10 mouse cellular contexts compared by ENCODE assay signal in genomic region chr6:52161336-52162092, GRCm38 (mm10). TPM values are rescaled to one million over a fixed set of nuclear protein-coding genes. Genes with fewer than 3 reads are reported as not detected.
A peak's percentile ranks its signal among the peaks of the same experiment; 100 is the strongest.
DNase-seq lines count a peak whose midpoint lies in the region; ATAC-seq and TF ChIP-seq lines count a peak whose summit lies in the region.
"Had no signal": no experiment of that assay in that cellular context is flagged by ENCODE, and none has a peak within 500 bp of the region (broad histone marks: within the 10 kb centered on the region; RNA-seq: fewer than 3 reads in every experiment).

No protein-coding gene starts in this region.

- 33% methylated on average over 8 of the region's 8 CpGs for WGBS in kidney, adult 2 months
- WGBS in heart, embryonic 16.5 days, result 18% methylated on average over 8 of the region's 8 CpGs
- 22% methylated on average over 8 of the region's 8 CpGs for WGBS in liver, embryonic 11.5 days
- WGBS in midbrain, embryonic 15.5 days, result 4% methylated on average over 8 of the region's 8 CpGs

- no peak for ATAC-seq in heart, embryonic 16.5 days (replicated peaks; ENCODE audit: extremely low read depth, insufficient read depth, low FRiP score)
- no peak for ATAC-seq in liver, embryonic 11.5 days (replicated peaks; ENCODE audit: low FRiP score)
- no peak for ATAC-seq in midbrain, embryonic 15.5 days (replicated peaks)

- no peaks in the 10 kb centered on the region for H3K9me3 ChIP-seq in heart, embryonic 16.5 days (replicated peaks; ENCODE audit: control insufficient read depth, low read length)
- H3K9me3 ChIP-seq in liver, embryonic 11.5 days (ENCODE audit: control insufficient read depth, low read length), result no peaks in the 10 kb centered on the region
- no peaks in the 10 kb centered on the region for H3K9me3 ChIP-seq in midbrain, embryonic 15.5 days
- H3K9me3 ChIP-seq: G1E had no signal

- no peak overlapping the region for H3K27ac ChIP-seq in kidney, adult 2 months (ENCODE audit: insufficient read depth, low read depth, low read length)
- peak overlapping the region; percentile 47; the same call in 1 of the 2 replicates for H3K27ac ChIP-seq in heart, embryonic 16.5 days (ENCODE audit: low read length)
- H3K27ac ChIP-seq in liver, embryonic 11.5 days (ENCODE audit: low read depth, low read length), result peak overlapping the region; percentile 84; the same call in 1 of the 2 replicates
- H3K27ac ChIP-seq in midbrain, embryonic 15.5 days, result no peak overlapping the region

- no peaks in the 10 kb centered on the region for H3K36me3 ChIP-seq in kidney, adult 2 months (ENCODE audit: control insufficient read depth, insufficient read depth, low read length)
- H3K36me3 ChIP-seq in heart, embryonic 16.5 days (ENCODE audit: control insufficient read depth, insufficient read depth), result no peaks in the 10 kb centered on the region
- H3K36me3 ChIP-seq in liver, embryonic 11.5 days (ENCODE audit: control insufficient read depth, insufficient read depth, low read length), result no peaks in the 10 kb centered on the region
- no peaks in the 10 kb centered on the region for H3K36me3 ChIP-seq in midbrain, embryonic 15.5 days (replicated peaks)
- H3K36me3 ChIP-seq: G1E had no signal

- peaks cover 7% of the 10 kb centered on the region; the same call in 1 of the 2 replicates for H3K4me1 ChIP-seq in kidney, adult 2 months (ENCODE audit: control insufficient read depth, insufficient read depth, low read length)
- H3K4me1 ChIP-seq in heart, embryonic 16.5 days (ENCODE audit: control insufficient read depth, insufficient read depth, low read length), result peaks cover 10% of the 10 kb centered on the region
- H3K4me1 ChIP-seq in liver, embryonic 11.5 days (replicated peaks; ENCODE audit: control insufficient read depth, insufficient read depth, low read length), result no peaks in the 10 kb centered on the region
- H3K4me1 ChIP-seq in midbrain, embryonic 15.5 days, result peaks cover 13% of the 10 kb centered on the region

- TF ChIP-seq CTCF in kidney, adult 2 months (conservative IDR thresholded peaks at IDR 0.05; ENCODE audit: insufficient read depth, insufficient read length, low read depth, low read length), result no peak

- no peak for TF ChIP-seq POLR2A in kidney, adult 2 months (IDR thresholded peaks at IDR 0.05; ENCODE audit: low read depth, low read length)

- peak; percentile 19 for DNase-seq in kidney, adult 9 months
- DNase-seq in kidney, adult 2 months, result no peak
- DNase-seq in embryo, embryonic 10 days (ENCODE audit: low spot score), result peak; percentile 16
- no peak for DNase-seq in liver, embryonic 11.5 days (ENCODE audit: low spot score)
- no peak for DNase-seq in layer of hippocampus, adult 11-12 months (ENCODE audit: low spot score)
- no peak for DNase-seq in ovary, adult 18-20 months (ENCODE audit: low spot score)
- DNase-seq: thymus, postnatal 36 days had no signal

- H3K4me2 ChIP-seq in heart, embryonic 16.5 days (ENCODE audit: low read depth, low read length), result peak overlapping the region; percentile 76; the same call in 1 of the 2 replicates
- H3K4me2 ChIP-seq in liver, embryonic 11.5 days, result peak overlapping the region; percentile 83
- H3K4me2 ChIP-seq in midbrain, embryonic 15.5 days, result no peak overlapping the region

- no peaks in the 10 kb centered on the region for H3K27me3 ChIP-seq in kidney, adult 2 months (replicated peaks; ENCODE audit: control insufficient read depth, insufficient read depth, low read length)
- H3K27me3 ChIP-seq in heart, embryonic 16.5 days (ENCODE audit: control insufficient read depth, insufficient read depth, low read length), result peaks cover 81% of the 10 kb centered on the region
- H3K27me3 ChIP-seq in liver, embryonic 11.5 days (replicated peaks; ENCODE audit: control insufficient read depth, insufficient read depth, low read length), result peaks cover 98% of the 10 kb centered on the region
- H3K27me3 ChIP-seq in midbrain, embryonic 15.5 days (replicated peaks), result peaks cover 93% of the 10 kb centered on the region

- no peak overlapping the region for H3K9ac ChIP-seq in heart, embryonic 16.5 days (ENCODE audit: low read length)
- H3K9ac ChIP-seq in liver, embryonic 11.5 days (ENCODE audit: low read depth, low read length), result peak overlapping the region; percentile 7; the same call in 1 of the 2 replicates
- H3K9ac ChIP-seq in midbrain, embryonic 15.5 days, result no peak overlapping the region

- no peak overlapping the region for H3K4me3 ChIP-seq in kidney, adult 2 months (ENCODE audit: insufficient read depth, low read depth, low read length)
- H3K4me3 ChIP-seq in heart, embryonic 16.5 days (ENCODE audit: low read length), result peak overlapping the region; percentile 8
- peak overlapping the region; percentile 66 for H3K4me3 ChIP-seq in liver, embryonic 11.5 days (ENCODE audit: low read depth, low read length)
- no peak overlapping the region for H3K4me3 ChIP-seq in midbrain, embryonic 15.5 days

RNA-seq across cellular contexts. Expression of gene Hoxa2, which starts 3.1 kb away (rescaled TPM):
- polyA plus RNA-seq in kidney, adult 2 months (2012; rRNA removed), result 1.3 and 1.6 TPM in 2 replicates
- polyA plus RNA-seq in heart, embryonic 16.5 days (2015; fragmentation: Nextera tagmentation; extraction: Ambion mirVana), result 1.5 and 2.0 TPM in 2 replicates
- polyA plus RNA-seq in liver, embryonic 11.5 days (2014; fragmentation: Nextera tagmentation; extraction: Ambion mirVana), result 4.3 and 4.5 TPM in 2 replicates
- 0.19 and 0.25 TPM in 2 replicates for polyA plus RNA-seq in midbrain, embryonic 15.5 days (2015; fragmentation: Nextera tagmentation; extraction: Ambion mirVana)
- polyA plus RNA-seq: G1E had no signal

RNA-seq across cellular contexts. Expression of gene Hoxa1, which starts 3.4 kb away (rescaled TPM):
- polyA plus RNA-seq in kidney, adult 2 months (2012; rRNA removed), result 1.2 and 1.3 TPM in 2 replicates
- polyA plus RNA-seq in heart, embryonic 16.5 days (2015; fragmentation: Nextera tagmentation; extraction: Ambion mirVana), result 0.44 and 0.68 TPM in 2 replicates
- 2.6 and 3.2 TPM in 2 replicates for polyA plus RNA-seq in liver, embryonic 11.5 days (2014; fragmentation: Nextera tagmentation; extraction: Ambion mirVana)
- 0.14 TPM in 1 of 2 replicates, not detected in the other for polyA plus RNA-seq in midbrain, embryonic 15.5 days (2015; fragmentation: Nextera tagmentation; extraction: Ambion mirVana)
- polyA plus RNA-seq: G1E had no signal

RNA-seq across cellular contexts. Expression of gene 5730596B20Rik, which starts 15.8 kb away (rescaled TPM):
- polyA plus RNA-seq in kidney, adult 2 months (2012; rRNA removed), result 0.19 and 0.22 TPM in 2 replicates
- polyA plus RNA-seq in heart, embryonic 16.5 days (2015; fragmentation: Nextera tagmentation; extraction: Ambion mirVana), result 0.13 and 0.32 TPM in 2 replicates
- 0.60 and 1.0 TPM in 2 replicates for polyA plus RNA-seq in liver, embryonic 11.5 days (2014; fragmentation: Nextera tagmentation; extraction: Ambion mirVana)
- not detected in 2 replicates for polyA plus RNA-seq in midbrain, embryonic 15.5 days (2015; fragmentation: Nextera tagmentation; extraction: Ambion mirVana)
- polyA plus RNA-seq: G1E had no signal

RNA-seq across cellular contexts. Expression of gene Hoxa4, which starts 30.0 kb away (rescaled TPM):
- polyA plus RNA-seq in kidney, adult 2 months (2012; rRNA removed), result 2.8 TPM in 2 replicates
- 0.54 TPM in 1 of 2 replicates, not detected in the other for polyA plus RNA-seq in heart, embryonic 16.5 days (2015; fragmentation: Nextera tagmentation; extraction: Ambion mirVana)
- polyA plus RNA-seq in liver, embryonic 11.5 days (2014; fragmentation: Nextera tagmentation; extraction: Ambion mirVana), result 2.3 and 3.1 TPM in 2 replicates
- polyA plus RNA-seq in midbrain, embryonic 15.5 days (2015; fragmentation: Nextera tagmentation; extraction: Ambion mirVana), result not detected in 2 replicates
- polyA plus RNA-seq: G1E had no signal

RNA-seq across cellular contexts. Expression of gene Hoxa5, which starts 42.9 kb away (rescaled TPM):
- 6.9 and 8.1 TPM in 2 replicates for polyA plus RNA-seq in kidney, adult 2 months (2012; rRNA removed)
- polyA plus RNA-seq in heart, embryonic 16.5 days (2015; fragmentation: Nextera tagmentation; extraction: Ambion mirVana), result 1.3 and 3.3 TPM in 2 replicates
- 8.0 and 9.7 TPM in 2 replicates for polyA plus RNA-seq in liver, embryonic 11.5 days (2014; fragmentation: Nextera tagmentation; extraction: Ambion mirVana)
- 0.64 TPM in 1 of 2 replicates, not detected in the other for polyA plus RNA-seq in midbrain, embryonic 15.5 days (2015; fragmentation: Nextera tagmentation; extraction: Ambion mirVana)
- polyA plus RNA-seq: G1E had no signal

Comparison
In these comparisons a context has a peak if more than half of its experiments do, and no peak if none do; other contexts are left out.
1. DNase-seq: peak in kidney, adult 9 months (single experiment) and embryo, embryonic 10 days (single experiment); none in kidney, adult 2 months (single experiment), liver, embryonic 11.5 days (single experiment), layer of hippocampus, adult 11-12 months (single experiment) and ovary, adult 18-20 months (single experiment).
2. H3K27ac ChIP-seq: peak in heart, embryonic 16.5 days (single experiment) and liver, embryonic 11.5 days (single experiment); none in kidney, adult 2 months (single experiment) and midbrain, embryonic 15.5 days (single experiment).
3. H3K4me3 ChIP-seq: peak in heart, embryonic 16.5 days (single experiment) and liver, embryonic 11.5 days (single experiment); none in kidney, adult 2 months (single experiment) and midbrain, embryonic 15.5 days (single experiment).